In the genomic region with DNA sequence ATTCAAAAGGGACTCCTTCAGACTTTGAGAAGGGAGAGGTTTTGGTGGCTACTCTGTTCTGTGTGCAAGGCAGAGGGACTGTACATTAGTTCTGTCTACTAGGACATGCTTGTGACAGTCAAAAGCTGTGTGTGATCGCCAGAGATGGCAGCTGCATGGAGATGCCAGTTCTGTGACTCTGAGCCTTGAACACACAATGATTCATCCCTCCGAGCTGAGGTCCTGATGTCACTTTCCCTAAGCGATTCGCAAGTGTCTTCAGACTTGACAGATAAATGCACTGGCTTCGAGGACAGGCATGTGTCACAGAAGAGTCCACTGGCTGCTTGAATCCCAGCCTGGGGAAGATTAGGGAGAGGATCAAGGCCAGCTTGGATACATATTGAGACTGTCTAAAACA, we compare ENCODE assay signal across 25 mouse cellular contexts.
DNase-seq lines count a peak whose midpoint lies in the region; ATAC-seq lines count a peak whose summit lies in the region.
"Had no signal": no experiment of that assay in that cellular context is flagged by ENCODE, and none has a peak within 500 bp of the region (broad histone marks: within the 10 kb centered on the region; RNA-seq: fewer than 3 reads in every experiment).

No protein-coding gene starts in this region.

- DNase-seq in adrenal gland, adult 8-10 months: peak; percentile 60
- no peak for DNase-seq in adrenal gland, adult 18-20 months (ENCODE audit: low spot score in 2 of 2)
- DNase-seq in midbrain, embryonic 11.5 days (ENCODE audit: low spot score, missing footprints): peak; percentile 44
- DNase-seq in midbrain, embryonic 14.5 days: no peak
- peak; percentile 54 for DNase-seq in adrenal gland, postnatal 14 days
- DNase-seq in ovary, postnatal 10 days (ENCODE audit: low spot score): no peak
- DNase-seq in frontal cortex, postnatal 14 days (ENCODE audit: low spot score in 2 of 2): no peak
- DNase-seq: cerebellum, adult 11-12 months; cerebellum, adult 8-10 months; cerebellum, postnatal 10 days; cerebellum, postnatal 36 days; embryo, embryonic 11 days; gastrocnemius, postnatal 25 days; heart, adult 2 months; kidney, adult 2 months had no signal

- 86% methylated on average over 5 of the region's 5 CpGs for WGBS in midbrain, embryonic 11.5 days
- 89% methylated on average over 5 of the region's 5 CpGs for WGBS in midbrain, embryonic 14.5 days

- no peak overlapping the region for H3K4me2 ChIP-seq in midbrain, embryonic 11.5 days
- no peak overlapping the region for H3K4me2 ChIP-seq in midbrain, embryonic 14.5 days (ENCODE audit: low read length)
- H3K4me2 ChIP-seq: embryonic facial prominence, embryonic 13.5 days; forebrain, embryonic 12.5 days; forebrain, embryonic 15.5 days; heart, embryonic 11.5 days; hindbrain, embryonic 12.5 days; hindbrain, embryonic 15.5 days had no signal

- H3K4me1 ChIP-seq in midbrain, embryonic 11.5 days (ENCODE audit: control insufficient read depth, insufficient read depth, low read length): no peaks in the 10 kb centered on the region
- no peaks in the 10 kb centered on the region for H3K4me1 ChIP-seq in midbrain, embryonic 14.5 days (ENCODE audit: control insufficient read depth, insufficient read depth, low read length)
- H3K4me1 ChIP-seq: forebrain, embryonic 15.5 days; hindbrain, embryonic 12.5 days; hindbrain, embryonic 15.5 days had no signal

- no peak for ATAC-seq in midbrain, embryonic 11.5 days (ENCODE audit: low FRiP score)
- ATAC-seq in midbrain, embryonic 14.5 days (ENCODE audit: low FRiP score, low TSS enrichment): no peak
- ATAC-seq: activated CD4-positive, CD25-positive, alpha-beta regulatory T cell, adult 4 months; forebrain, embryonic 15.5 days; intestine, postnatal 0 days had no signal

- H3K9ac ChIP-seq in midbrain, embryonic 11.5 days (ENCODE audit: low read length): no peak overlapping the region
- no peak overlapping the region for H3K9ac ChIP-seq in midbrain, embryonic 14.5 days (replicated peaks; ENCODE audit: low read length)
- H3K9ac ChIP-seq: embryonic facial prominence, embryonic 13.5 days; forebrain, embryonic 12.5 days; forebrain, embryonic 15.5 days; hindbrain, embryonic 12.5 days; hindbrain, embryonic 15.5 days had no signal

- no peak overlapping the region for H3K4me3 ChIP-seq in midbrain, embryonic 11.5 days (ENCODE audit: low read depth, low read length)
- H3K4me3 ChIP-seq in midbrain, embryonic 14.5 days (replicated peaks; ENCODE audit: low read depth, low read length): no peak overlapping the region
- H3K4me3 ChIP-seq: embryonic facial prominence, embryonic 10.5 days; embryonic facial prominence, embryonic 13.5 days; erythroblast, embryonic 14.5 days; forebrain, embryonic 12.5 days; forebrain, embryonic 15.5 days; heart, adult 2 months; hindbrain, embryonic 12.5 days; hindbrain, embryonic 15.5 days had no signal

- H3K36me3 ChIP-seq in midbrain, embryonic 11.5 days (ENCODE audit: control insufficient read depth, insufficient read depth, low read length): no peaks in the 10 kb centered on the region
- no peaks in the 10 kb centered on the region for H3K36me3 ChIP-seq in midbrain, embryonic 14.5 days (ENCODE audit: control insufficient read depth, insufficient read depth, low read length)
- H3K36me3 ChIP-seq: embryonic facial prominence, embryonic 10.5 days; embryonic facial prominence, embryonic 13.5 days; forebrain, embryonic 12.5 days; forebrain, embryonic 15.5 days; hindbrain, embryonic 12.5 days; hindbrain, embryonic 15.5 days had no signal

- H3K27ac ChIP-seq in midbrain, embryonic 11.5 days (ENCODE audit: low read depth, low read length): no peak overlapping the region
- H3K27ac ChIP-seq in midbrain, embryonic 14.5 days (replicated peaks; ENCODE audit: low read depth, low read length): no peak overlapping the region
- H3K27ac ChIP-seq: embryonic facial prominence, embryonic 10.5 days; embryonic facial prominence, embryonic 13.5 days; forebrain, embryonic 12.5 days; forebrain, embryonic 15.5 days; heart, adult 2 months; hindbrain, embryonic 12.5 days; hindbrain, embryonic 15.5 days had no signal

- H3K9me3 ChIP-seq in midbrain, embryonic 11.5 days (ENCODE audit: control insufficient read depth, low read length): no peaks in the 10 kb centered on the region
- H3K9me3 ChIP-seq in midbrain, embryonic 14.5 days (ENCODE audit: control insufficient read depth, low read length): no peaks in the 10 kb centered on the region
- H3K9me3 ChIP-seq: embryonic facial prominence, embryonic 10.5 days; embryonic facial prominence, embryonic 13.5 days; forebrain, embryonic 12.5 days; forebrain, embryonic 15.5 days; hindbrain, embryonic 12.5 days; hindbrain, embryonic 15.5 days had no signal

- no peaks in the 10 kb centered on the region for H3K27me3 ChIP-seq in midbrain, embryonic 11.5 days (ENCODE audit: control insufficient read depth, insufficient read depth, low read length)
- no peaks in the 10 kb centered on the region for H3K27me3 ChIP-seq in midbrain, embryonic 14.5 days (ENCODE audit: control insufficient read depth, insufficient read depth, low read length)
- H3K27me3 ChIP-seq: embryonic facial prominence, embryonic 13.5 days; forebrain, embryonic 12.5 days; forebrain, embryonic 15.5 days; hindbrain, embryonic 12.5 days; hindbrain, embryonic 15.5 days had no signal

Comparison
In these comparisons a context has a peak if more than half of its experiments do, and no peak if none do; other contexts are left out.
1. DNase-seq: peak in adrenal gland, adult 8-10 months (single experiment), midbrain, embryonic 11.5 days (single experiment) and adrenal gland, postnatal 14 days (single experiment); none in adrenal gland, adult 18-20 months (0 of 2), midbrain, embryonic 14.5 days (single experiment), ovary, postnatal 10 days (single experiment) and frontal cortex, postnatal 14 days (0 of 2).